8 mouse cellular contexts compared by ENCODE assay signal in the genomic region with DNA sequence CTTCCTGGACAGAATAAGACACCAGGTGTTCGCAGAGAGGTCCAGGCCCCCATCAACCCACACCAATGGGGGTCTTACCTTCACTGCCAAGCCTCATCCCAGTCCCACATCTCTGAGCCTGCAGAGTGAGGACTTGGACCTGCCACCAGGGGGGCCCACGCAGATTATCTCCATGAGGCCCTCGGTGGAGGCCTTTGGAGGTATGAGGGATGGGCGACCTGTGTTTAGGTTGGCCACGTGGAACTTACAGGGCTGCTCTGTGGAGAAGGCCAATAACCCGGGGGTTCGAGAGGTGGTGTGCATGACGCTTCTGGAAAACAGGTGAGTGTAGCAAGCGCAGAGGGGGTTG. TPM values are rescaled to one million over a fixed set of nuclear protein-coding genes. Genes with fewer than 3 reads are reported as not detected.
DNase-seq lines count a peak whose midpoint lies in the region; ATAC-seq and TF ChIP-seq lines count a peak whose summit lies in the region.

No protein-coding gene starts in this region.

- H3K27ac ChIP-seq in heart, embryonic 12.5 days (ENCODE audit: poor library complexity, severe bottlenecking), result no peak overlapping the region
- H3K27ac ChIP-seq in heart, postnatal 0 days (ENCODE audit: low read depth), result no peak overlapping the region
- no peak overlapping the region for H3K27ac ChIP-seq in midbrain, embryonic 15.5 days

- H3K9ac ChIP-seq in heart, embryonic 12.5 days, result peak overlapping the region; percentile 38
- H3K9ac ChIP-seq in heart, postnatal 0 days (replicated peaks; ENCODE audit: low read depth, low read length), result peak overlapping the region; percentile 78; the same call in 1 of the 2 replicates
- no peak overlapping the region for H3K9ac ChIP-seq in midbrain, embryonic 15.5 days

- peaks cover 59% of the 10 kb centered on the region for H3K4me1 ChIP-seq in heart, embryonic 12.5 days (replicated peaks)
- H3K4me1 ChIP-seq in heart, postnatal 0 days (ENCODE audit: control insufficient read depth, insufficient read depth), result peaks cover 58% of the 10 kb centered on the region
- H3K4me1 ChIP-seq in midbrain, embryonic 15.5 days, result peaks cover 16% of the 10 kb centered on the region; the same call in 1 of the 2 replicates

- H3K27me3 ChIP-seq in heart, embryonic 12.5 days (replicated peaks), result no peaks in the 10 kb centered on the region
- H3K27me3 ChIP-seq in heart, postnatal 0 days (ENCODE audit: control insufficient read depth, insufficient read depth, low read length), result no peaks in the 10 kb centered on the region
- H3K27me3 ChIP-seq in midbrain, embryonic 15.5 days (replicated peaks), result 0 out of 2 replicates have a peak, but pooled peaks cover 5% of the 10 kb centered on the region

- peak; percentile 34 for TF ChIP-seq CTCF in heart, postnatal 0 days (IDR thresholded peaks at IDR 0.05; ENCODE audit: low read depth)

- no peak for ATAC-seq in heart, embryonic 12.5 days (ENCODE audit: insufficient number of reproducible peaks, low FRiP score)
- no peak for ATAC-seq in heart, postnatal 0 days (ENCODE audit: insufficient read depth, low read depth)
- no peak for ATAC-seq in midbrain, embryonic 15.5 days (replicated peaks)

- WGBS in heart, embryonic 12.5 days, result 68% methylated on average over 9 of the region's 9 CpGs
- WGBS in heart, postnatal 0 days, result 56% methylated on average over 9 of the region's 9 CpGs
- whole genome bisulfite sequencing in midbrain, embryonic 15.5 days, result 87% methylated on average over 9 of the region's 9 CpGs

- DNase-seq in heart, postnatal 10 days, result no peak
- peak; percentile 36 for DNase-seq in ZHBTc4 (ENCODE audit: low read depth, low spot score)
- DNase-seq in heart, postnatal 0 days (ENCODE audit: low spot score), result no peak
- DNase-seq in urinary bladder, postnatal 10 days (ENCODE audit: low spot score), result no peak
- DNase-seq in left cerebral cortex, postnatal 14 days (ENCODE audit: low spot score in 2 of 2), result no peak
- no peak for DNase-seq in spleen, postnatal 10 days (ENCODE audit: low spot score in 2 of 2)

- intact Hi-C loops in heart, postnatal 10 days (cut with DNase I), result loop anchor here (2.0 to 5.0 kb wide), 3 partner anchors 89 to 331 kb away; a partner anchor contains a TSS
- intact Hi-C loops in left cerebral cortex, postnatal 14 days (cut with DNase I), result loop anchor here (5.0 kb wide), 3 partner anchors 84 to 166 kb away; no protein-coding TSS in a partner anchor

- no peaks in the 10 kb centered on the region for H3K36me3 ChIP-seq in heart, embryonic 12.5 days
- H3K36me3 ChIP-seq in heart, postnatal 0 days (replicated peaks; ENCODE audit: control insufficient read depth, insufficient read depth, low read length), result no peaks in the 10 kb centered on the region
- no peaks in the 10 kb centered on the region for H3K36me3 ChIP-seq in midbrain, embryonic 15.5 days (replicated peaks)

- no peaks in the 10 kb centered on the region for H3K9me3 ChIP-seq in heart, embryonic 12.5 days (replicated peaks)
- H3K9me3 ChIP-seq in heart, postnatal 0 days (replicated peaks; ENCODE audit: control insufficient read depth, low read length), result no peaks in the 10 kb centered on the region
- no peaks in the 10 kb centered on the region for H3K9me3 ChIP-seq in midbrain, embryonic 15.5 days

- peak overlapping the region; percentile 88 for H3K4me2 ChIP-seq in heart, embryonic 12.5 days
- H3K4me2 ChIP-seq in heart, postnatal 0 days (ENCODE audit: low read depth, low read length), result peak overlapping the region; percentile 96
- peak overlapping the region; percentile 91 for H3K4me2 ChIP-seq in midbrain, embryonic 15.5 days

- TF ChIP-seq EP300 in heart, postnatal 0 days (IDR thresholded peaks at IDR 0.05; ENCODE audit: low read depth), result no peak

- H3K4me3 ChIP-seq in heart, embryonic 12.5 days, result peak overlapping the region; percentile 81
- H3K4me3 ChIP-seq in heart, postnatal 0 days (ENCODE audit: low read depth, low read length), result peak overlapping the region; percentile 78
- H3K4me3 ChIP-seq in midbrain, embryonic 15.5 days, result 0 out of 2 replicates have a peak overlapping the region, but pooled peaks have one; percentile 5

RNA-seq across cellular contexts. Expression of a gene that starts 1.6 kb away (rescaled TPM):
- 23.0 and 26.3 TPM in 2 replicates for polyA plus RNA-seq in heart, embryonic 12.5 days (2016; fragmentation: Nextera tagmentation; extraction: Ambion mirVana)
- total RNA-seq in heart, postnatal 10 days (2021), result 10 to 100 TPM; 21.3 to 27.3 TPM
- total RNA-seq in heart, postnatal 0 days (2014; rRNA removed; ENCODE audit: low replicate concordance), result 14.7 and 19.9 TPM in 2 replicates
- polyA plus RNA-seq in heart, postnatal 0 days (2015; fragmentation: Nextera tagmentation; extraction: Ambion mirVana), result 20.2 and 21.4 TPM in 2 replicates
- 9.4 and 10.8 TPM in 2 replicates for polyA plus RNA-seq in midbrain, embryonic 15.5 days (2015; fragmentation: Nextera tagmentation; extraction: Ambion mirVana)
- 10 to 100 TPM; 16.1 to 17.6 TPM for total RNA-seq in left cerebral cortex, postnatal 14 days (2021)

Comparison
In these comparisons a context has a peak if more than half of its experiments do, and no peak if none do; other contexts are left out.
1. H3K4me3 ChIP-seq: peak in every context shown above with its lines; median percentile 81 in heart, embryonic 12.5 days; 78 in heart, postnatal 0 days; 5 in midbrain, embryonic 15.5 days.